Mouse (Mus musculus): ENCODE results near the gene Il20ra.

GRCm38 (mm10) chr10:19794996-19795395 is 82.6 kb downstream of the Il20ra start:
- TF ChIP-seq CTCF (IDR thresholded peaks at IDR 0.05; ENCODE audit: low read depth), result no peak
- TF ChIP-seq EP300 (IDR thresholded peaks at IDR 0.05; ENCODE audit: low read depth), result no peak

All from liver, embryonic 14.5 days (tissue).